Comparison of ENCODE assay signal across 1 mouse cellular context in the genomic region with DNA sequence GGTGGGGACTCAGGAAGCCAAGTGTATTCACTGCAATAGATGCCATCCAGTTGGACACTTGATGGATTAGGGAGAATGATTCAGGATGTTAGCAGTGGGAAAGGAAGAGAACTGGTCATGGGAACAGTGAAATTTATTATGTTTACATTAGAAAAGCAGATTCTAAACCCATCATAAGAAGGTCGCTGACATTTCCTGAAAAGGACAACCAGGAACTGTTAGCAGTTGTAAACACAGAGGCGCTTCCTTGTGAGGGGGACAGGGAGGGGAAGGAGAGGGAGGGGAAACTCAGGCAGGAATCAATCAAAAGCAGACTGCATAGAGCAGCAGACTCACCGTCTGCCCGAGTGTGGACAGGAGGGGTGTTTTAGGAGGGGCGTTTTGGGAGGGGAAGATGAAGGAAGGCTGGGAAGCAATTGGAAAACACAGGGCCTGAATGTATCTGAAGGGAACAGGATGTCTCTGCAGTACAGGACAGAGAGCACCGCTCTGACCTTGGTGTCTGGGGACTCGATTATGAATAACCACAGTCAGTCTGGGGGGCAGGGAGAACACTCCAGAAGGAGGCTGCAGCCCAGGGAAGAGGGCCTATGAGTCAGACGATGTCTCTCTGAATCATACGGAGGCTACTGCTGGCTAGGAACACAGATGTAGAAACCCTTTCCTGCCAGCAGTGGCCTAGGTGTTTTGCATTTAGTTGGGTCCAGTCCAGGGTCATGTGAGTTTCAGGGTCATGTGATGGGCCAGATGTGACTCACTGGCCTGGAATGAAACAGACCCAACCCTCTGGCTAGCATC.
A peak's percentile ranks its signal among the peaks of the same experiment; 100 is the strongest.
TF ChIP-seq lines count a peak whose summit lies in the region.

No protein-coding gene starts in this region.

TF ChIP-seq in CH12.LX, 34 proteins besides CTCF, POLR2A, EP300 and RAD21 (continued from another document):
- TF ChIP-seq ZKSCAN1 (IDR thresholded peaks at IDR 0.05; ENCODE audit: borderline replicate concordance, low read depth, low read length) (no peak), USF1 (IDR thresholded peaks at IDR 0.05; ENCODE audit: low read depth, low read length) (peak; percentile 87), MEF2A (IDR thresholded peaks at IDR 0.05; ENCODE audit: borderline replicate concordance, low read depth, low read length) (peak; percentile 51; the same call in 1 of the 2 replicates), KAT2A (IDR thresholded peaks at IDR 0.05; ENCODE audit: insufficient replicate concordance, low read length) (no peak), ZC3H11A (IDR thresholded peaks at IDR 0.05; ENCODE audit: low read depth, low read length) (no peak), MAZ (IDR thresholded peaks at IDR 0.05; ENCODE audit: low read depth, low read length) (no peak; the same call in 1 of the 2 replicates), MAFK (IDR thresholded peaks at IDR 0.05; ENCODE audit: insufficient replicate concordance, low read length) (0 out of 2 replicates have a peak, but pooled peaks have one; percentile 17), RCOR1 (conservative IDR thresholded peaks at IDR 0.05; ENCODE audit: low read depth, low read length) (0 out of 2 replicates have a peak, but pooled peaks have one; percentile 23), CHD1 (IDR thresholded peaks at IDR 0.05; ENCODE audit: low read depth, low read length) (no peak), BHLHE40 (IDR thresholded peaks at IDR 0.05; ENCODE audit: low read depth, low read length) (peak; percentile 97), PAX5 (IDR thresholded peaks at IDR 0.05; ENCODE audit: low read length) (no peak), ETS1 (conservative IDR thresholded peaks at IDR 0.05; ENCODE audit: low read depth, low read length) (peak; percentile 95), JUN (IDR thresholded peaks at IDR 0.05; ENCODE audit: insufficient read depth, low read depth, low read length) (peak; percentile 27; the same call in 1 of the 2 replicates), E2F4 (IDR thresholded peaks at IDR 0.05; ENCODE audit: insufficient replicate concordance, low read depth, low read length) (no peak), MXI1 (IDR thresholded peaks at IDR 0.05; ENCODE audit: low read depth, low read length) (no peak), NELFE (IDR thresholded peaks at IDR 0.05; ENCODE audit: low read depth, low read length) (no peak), JUND (conservative IDR thresholded peaks at IDR 0.05; ENCODE audit: low read depth, low read length) (peak; percentile 49), MAX (IDR thresholded peaks at IDR 0.05; ENCODE audit: low read length) (peak; percentile 58; the same call in 1 of the 2 replicates), SIN3A (IDR thresholded peaks at IDR 0.05; ENCODE audit: low read length) (peak; percentile 59; the same call in 1 of the 2 replicates), POLR2AphosphoS2 (IDR thresholded peaks at IDR 0.05; ENCODE audit: low read depth, low read length) (no peak), CHD2 (IDR thresholded peaks at IDR 0.05; ENCODE audit: low read length) (no peak), SMC3 (IDR thresholded peaks at IDR 0.05; ENCODE audit: low read depth, low read length) (0 out of 2 replicates have a peak, but pooled peaks have one; percentile 3), ZNF384 (IDR thresholded peaks at IDR 0.05; ENCODE audit: low read depth, low read length) (no peak), USF2 (conservative IDR thresholded peaks at IDR 0.05; ENCODE audit: low read depth, low read length) (peak; percentile 89), UBTF (IDR thresholded peaks at IDR 0.05; ENCODE audit: low read depth, low read length) (no peak), GABPA (IDR thresholded peaks at IDR 0.05; ENCODE audit: insufficient replicate concordance, low read depth, low read length) (no peak), MYC (IDR thresholded peaks at IDR 0.05; ENCODE audit: low read depth, low read length) (no peak), NRF1 (IDR thresholded peaks at IDR 0.05; ENCODE audit: low read depth, low read length) (no peak), ELF1 (IDR thresholded peaks at IDR 0.05; ENCODE audit: low read depth, low read length) (no peak), HCFC1 (IDR thresholded peaks at IDR 0.05; ENCODE audit: low read depth, low read length) (no peak)
